Mouse (Mus musculus) CD4-positive helper T cell, adult 2 months (primary cell): ENCODE measurements around the gene Tigar.

Source experiments
- DNase-seq: peaks from one replicate; pipeline ENCODE4 v3.0.0-alpha.2; 2012; ENCODE audit warnings: low read depth, missing footprints, low spot score

The Tigar gene

GRCm38 (mm10) chr6:127109402-127109930 lies at the start of gene Tigar:
Gene Tigar, minus strand, starts transcription at chr6:127109557.
- peak; percentile 98 for DNase-seq

GRCm38 (mm10) chr6:127157321-127157720 lies 48.0 kb upstream of the Tigar start:
- peak; percentile 36 for DNase-seq

- peak; percentile 83 for DNase-seq
Measured at GRCm38 (mm10) chr6:127155468-127155867, 46.1 kb upstream of the Tigar start.

- peak; percentile 86 for DNase-seq
Measured at GRCm38 (mm10) chr6:127154708-127155268, 45.4 kb upstream of the Tigar start.

- DNase-seq = peak; percentile 55
Measured at GRCm38 (mm10) chr6:127153972-127154707, 44.8 kb upstream of the Tigar start.

GRCm38 (mm10) chr6:127153296-127153800 lies 44.0 kb upstream of the Tigar start:
- DNase-seq = peak; percentile 68

GRCm38 (mm10) chr6:127152106-127152951 lies 43.0 kb upstream of the Tigar start, which contains the start of gene Ccnd2:
Gene Ccnd2, minus strand, starts transcription at chr6:127152193.
- peak; percentile 95 for DNase-seq

GRCm38 (mm10) chr6:127151565-127152105 lies 42.3 kb upstream of the Tigar start:
- peak; percentile 89 for DNase-seq

- DNase-seq = peak; percentile 86
Measured at GRCm38 (mm10) chr6:127150663-127151564, 41.6 kb upstream of the Tigar start.

- peak; percentile 60 for DNase-seq
Measured at GRCm38 (mm10) chr6:127149944-127150662, 40.7 kb upstream of the Tigar start.

GRCm38 (mm10) chr6:127149303-127149943 lies 40.1 kb upstream of the Tigar start:
- peak; percentile 67 for DNase-seq

- peak; percentile 39 for DNase-seq
Measured at GRCm38 (mm10) chr6:127148526-127149302, 39.4 kb upstream of the Tigar start.

GRCm38 (mm10) chr6:127147665-127148064 lies 38.3 kb upstream of the Tigar start:
- peak; percentile 90 for DNase-seq

GRCm38 (mm10) chr6:127146322-127146947 lies 37.1 kb upstream of the Tigar start:
- DNase-seq = no peak

- DNase-seq = no peak
Measured at GRCm38 (mm10) chr6:127145464-127146190, 36.3 kb upstream of the Tigar start.

- DNase-seq = no peak
Measured at GRCm38 (mm10) chr6:127143576-127144288, 34.4 kb upstream of the Tigar start.

GRCm38 (mm10) chr6:127143124-127143520 lies 33.8 kb upstream of the Tigar start:
- peak; percentile 40 for DNase-seq
